Mouse (Mus musculus) ovary, postnatal 14 days (tissue): ENCODE measurements around the gene Th.

Experiments used
- DNase-seq: peaks from one replicate; pipeline ENCODE4 v3.0.0; 2022; ENCODE audit warnings: low spot score

The Th gene

DNA sequence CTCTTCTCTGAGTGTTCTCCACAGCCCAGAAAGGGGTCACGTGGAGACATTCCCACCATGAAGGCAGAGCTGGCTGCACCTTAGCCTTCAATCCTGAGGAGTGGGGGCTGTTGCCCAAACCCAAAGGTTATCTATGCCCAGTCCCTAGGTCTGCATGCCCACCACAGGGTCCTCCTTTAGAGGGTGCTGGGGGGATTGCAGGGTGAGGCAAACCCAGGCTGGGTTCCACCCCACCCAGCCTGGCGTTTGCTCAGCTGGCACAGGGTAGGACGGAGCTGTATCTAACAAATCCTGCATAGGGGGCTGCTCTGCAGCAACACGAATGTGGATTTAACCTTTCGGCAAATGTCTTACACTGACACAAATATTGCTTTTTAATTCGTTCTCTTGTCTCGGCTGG, 29.2 kb downstream of the Th start:
- no peak for DNase-seq

DNA sequence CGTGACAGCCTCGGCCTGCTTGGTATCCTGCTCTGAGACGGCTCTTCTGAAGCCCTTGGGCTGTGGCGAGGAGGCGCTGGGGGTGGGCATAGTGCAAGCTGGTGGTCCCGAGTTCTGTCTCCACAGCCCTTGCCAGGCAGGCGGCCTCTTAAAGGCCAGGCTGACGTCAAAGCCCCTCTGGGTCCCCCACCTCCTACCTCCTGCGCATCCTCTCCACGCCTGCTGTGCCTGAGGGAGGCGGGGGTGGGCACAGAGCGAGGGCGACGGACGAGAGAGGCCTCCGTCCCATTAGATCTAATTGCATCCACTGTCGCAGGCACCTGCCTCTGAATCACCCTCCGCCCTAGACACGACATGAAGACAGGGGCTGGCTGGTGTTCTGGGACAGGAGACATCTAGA, 31.1 kb downstream of the Th start:
- no peak for DNase-seq

DNA sequence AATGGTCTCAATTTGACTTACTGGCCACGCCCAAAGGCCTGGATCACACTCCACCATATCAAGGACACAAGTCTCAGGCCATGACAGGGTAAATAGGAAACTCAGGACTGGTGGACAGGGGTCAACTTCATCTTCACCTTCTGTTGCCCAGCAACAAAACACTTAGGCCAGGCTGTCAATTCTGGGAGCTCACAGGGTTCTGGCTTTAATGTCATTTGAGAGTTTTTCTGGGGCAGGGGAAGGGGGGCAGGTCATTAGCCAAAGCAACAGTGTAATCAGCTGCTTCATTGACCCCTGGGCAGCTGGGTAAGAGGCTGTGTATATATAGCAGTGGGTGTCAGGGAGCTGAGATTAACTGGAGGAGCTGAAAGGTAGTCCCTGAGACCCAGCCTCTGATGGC, 33.5 kb downstream of the Th start:
- DNase-seq: no peak

DNA sequence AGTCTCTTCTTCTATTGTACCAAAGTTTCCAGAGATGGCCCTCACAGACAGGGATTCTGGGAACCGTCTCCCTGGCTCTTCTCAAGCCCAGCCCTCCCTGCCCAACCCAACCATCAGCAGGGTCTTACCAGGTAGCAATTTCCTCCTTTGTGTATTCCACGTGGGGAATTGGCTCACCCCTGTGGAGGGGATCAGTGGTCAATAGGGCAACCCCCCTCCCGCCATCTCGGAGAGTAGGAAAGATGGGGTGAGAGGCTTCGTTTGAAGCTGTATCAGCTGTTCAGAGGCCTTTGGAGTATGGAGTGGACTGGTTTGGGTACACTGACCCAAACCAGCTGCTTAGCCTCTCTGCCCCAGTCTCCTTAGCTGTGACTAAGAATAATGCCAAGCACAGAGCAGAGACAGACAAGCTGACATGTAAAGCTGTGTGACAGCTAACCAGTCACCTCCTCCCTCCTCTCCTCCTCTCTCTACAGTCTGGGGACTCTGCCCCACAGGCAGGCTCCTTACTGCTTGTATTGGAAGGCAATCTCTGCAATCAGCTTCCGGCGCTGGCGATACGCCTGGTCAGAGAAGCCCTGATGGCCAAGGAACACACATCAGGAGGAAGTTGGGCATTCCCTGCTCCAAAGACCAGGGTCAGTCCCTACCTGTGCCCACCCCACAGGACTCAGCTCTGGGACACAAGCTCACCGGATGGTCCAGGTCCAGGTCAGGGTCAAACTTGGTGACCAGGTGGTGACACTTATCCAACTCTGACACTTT, 34.8 kb downstream of the Th start:
- no peak for DNase-seq

DNA sequence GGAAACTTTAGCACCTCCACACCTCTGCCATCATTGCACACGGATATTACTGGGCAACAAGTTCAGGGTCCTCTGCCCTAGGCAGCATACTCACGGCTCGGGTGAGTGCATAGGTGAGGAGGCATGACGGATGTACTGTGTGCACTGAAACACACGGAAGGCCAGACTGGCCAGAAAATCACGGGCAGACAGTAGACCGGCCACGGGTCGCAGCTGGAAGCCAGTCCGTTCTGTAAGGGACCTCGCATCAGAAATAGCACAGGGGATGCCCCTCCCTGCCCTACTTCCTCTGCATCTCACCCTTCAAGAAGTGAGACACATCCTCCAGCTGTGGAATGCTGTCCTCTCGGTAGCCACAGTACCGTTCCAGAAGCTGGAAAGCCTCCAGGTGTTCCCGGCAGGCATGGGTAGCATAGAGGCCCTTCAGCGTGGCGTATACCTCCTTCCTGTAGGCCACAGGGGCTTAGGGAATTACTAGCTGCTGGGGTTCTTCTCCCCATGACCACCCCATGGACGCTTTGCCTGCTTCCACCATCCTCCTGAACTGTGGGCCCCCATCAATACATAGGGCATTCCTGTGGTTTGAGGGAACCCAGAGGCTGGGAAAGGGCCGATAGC, 35.6 kb downstream of the Th start:
- no peak for DNase-seq

DNA sequence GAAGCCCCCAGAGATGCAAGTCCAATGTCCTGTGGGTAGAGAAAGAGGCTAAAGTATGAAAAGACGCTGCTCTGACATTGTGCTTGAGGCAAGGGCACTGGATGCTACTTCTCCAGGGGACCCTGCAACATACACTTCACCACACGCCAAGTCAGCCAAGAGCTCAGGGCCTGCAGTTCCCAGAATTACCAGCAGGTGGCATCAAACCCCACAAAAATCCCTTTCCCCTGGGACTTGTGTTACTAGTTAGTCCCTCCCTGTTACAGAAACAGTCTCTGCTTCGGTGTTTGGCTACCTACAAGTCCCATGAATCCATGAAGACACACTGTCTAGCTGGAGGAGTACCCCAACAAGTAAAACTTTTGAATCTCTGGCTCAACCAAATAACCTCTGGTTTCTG, 36.3 kb downstream of the Th start:
- peak; percentile 86 for DNase-seq

DNA sequence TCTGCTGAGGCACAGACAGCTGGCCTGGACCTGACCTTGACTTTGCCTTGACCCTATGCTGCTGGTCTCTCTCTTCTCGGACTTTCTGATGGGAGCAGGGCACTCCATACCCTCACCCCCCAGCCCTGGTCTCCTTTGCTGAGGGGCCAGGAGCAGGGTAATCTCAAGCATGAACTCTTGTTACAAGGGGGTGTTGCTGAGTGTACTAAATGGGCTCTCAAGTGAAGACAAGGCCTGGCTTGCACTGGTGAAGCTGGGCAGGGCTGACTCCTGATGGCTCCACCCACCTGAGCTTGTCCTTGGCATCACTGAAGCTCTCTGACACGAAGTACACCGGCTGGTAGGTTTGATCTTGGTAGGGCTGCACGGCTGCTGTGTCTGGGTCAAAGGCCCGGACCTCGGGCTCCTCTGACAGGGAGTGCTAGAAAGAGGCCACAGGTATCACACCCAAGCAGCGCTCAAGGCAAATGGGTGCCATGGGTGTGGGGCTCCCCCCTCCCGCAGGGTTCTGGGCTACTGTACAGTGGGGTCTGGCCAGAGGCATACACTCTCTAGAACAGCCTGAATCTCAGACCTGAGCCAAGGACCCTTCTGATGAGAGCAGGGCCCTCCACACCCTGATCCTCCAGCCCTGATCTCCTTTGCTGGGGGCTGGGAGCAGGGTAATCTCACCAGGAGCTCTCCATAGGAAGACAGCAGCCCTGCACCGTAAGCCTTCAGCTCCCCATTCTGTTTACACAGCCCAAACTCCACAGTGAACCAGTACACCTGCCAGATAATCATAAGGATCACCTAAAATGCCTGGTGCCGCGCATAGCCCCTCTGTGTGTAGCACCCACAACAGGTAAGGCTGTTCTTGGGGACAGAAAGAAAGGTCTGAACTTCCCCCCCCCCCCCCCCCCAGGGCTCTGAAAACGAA, 36.9 kb downstream of the Th start:
- DNase-seq: no peak

DNA sequence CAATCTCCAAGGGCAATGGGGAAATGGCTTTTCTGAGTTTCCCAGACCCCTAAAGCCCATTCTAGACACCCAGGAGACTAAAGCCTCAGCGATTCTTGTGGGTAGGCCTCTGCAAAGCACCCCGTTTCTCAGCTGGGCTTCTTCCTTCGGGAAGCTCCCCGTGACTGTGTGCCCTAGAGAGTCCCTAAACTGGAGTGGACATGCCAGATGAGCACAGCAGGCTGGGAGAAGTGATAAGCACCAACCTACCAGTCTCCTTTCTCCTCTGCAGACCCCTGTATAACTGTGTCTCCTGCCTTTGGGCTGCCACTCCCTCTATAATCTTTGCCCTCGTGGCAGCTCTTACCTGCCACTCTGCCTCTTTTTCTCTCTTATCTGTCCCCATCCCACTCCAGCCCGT, 37.6 kb downstream of the Th start:
- no peak for DNase-seq

DNA sequence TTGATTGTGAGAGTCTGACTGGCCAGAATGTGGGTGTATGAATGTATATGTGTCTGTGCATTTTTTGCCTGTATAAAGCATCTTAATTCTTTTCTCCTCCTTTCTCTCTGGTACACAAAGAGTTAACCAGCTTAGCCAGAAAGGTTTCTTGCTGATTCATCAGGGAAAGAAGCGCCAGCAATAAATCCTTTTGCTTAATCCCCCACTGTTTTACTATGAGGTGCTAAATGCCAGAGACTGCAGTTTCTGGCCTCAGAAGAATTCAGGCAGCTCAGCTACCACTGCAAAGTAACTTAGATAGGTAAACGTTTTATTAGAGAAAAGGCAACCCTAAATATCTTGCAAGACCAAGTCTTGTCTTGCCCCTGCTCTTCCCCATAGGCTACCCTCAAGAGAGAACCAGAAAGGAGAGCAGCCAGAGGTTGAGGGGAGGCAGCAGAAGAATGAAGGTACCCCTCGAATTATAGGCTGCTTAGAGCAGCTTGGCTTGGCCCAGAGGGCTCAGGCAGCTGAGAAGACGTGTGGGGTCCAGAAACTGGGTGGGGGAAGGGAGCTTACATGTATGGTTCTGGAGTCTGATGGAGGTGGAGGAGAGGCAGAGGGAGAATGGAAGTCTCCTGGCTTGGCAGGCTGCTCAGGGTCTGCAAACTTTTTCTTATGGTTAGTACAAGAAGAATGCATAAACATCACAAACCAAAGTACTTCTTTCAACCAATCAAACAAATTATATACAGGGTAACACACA, 61.3 kb downstream of the Th start:
- DNase-seq: no peak

DNA sequence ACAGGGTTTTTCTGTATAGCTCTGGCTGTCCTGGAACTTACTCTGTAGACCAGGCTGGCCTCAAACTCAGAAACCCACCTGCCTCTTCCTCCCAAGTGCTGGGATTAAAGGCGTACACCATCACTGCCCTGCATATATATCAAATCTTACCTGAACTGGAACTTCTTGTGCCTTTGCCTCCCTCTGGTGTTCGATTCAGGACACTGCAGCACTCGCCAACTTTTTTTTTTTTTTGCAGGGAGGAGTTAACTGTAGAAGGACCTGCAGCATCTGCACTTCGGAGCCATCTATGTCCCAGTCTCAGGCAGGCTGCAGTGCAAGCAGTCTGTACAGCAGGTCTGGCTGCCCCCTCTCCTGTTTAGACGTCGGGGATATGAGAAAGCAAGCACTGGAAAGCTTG, 80.2 kb downstream of the Th start:
- DNase-seq: peak; percentile 8
